In genomic region chr9:96220419-96220818, GRCm38 (mm10) we compare ENCODE assay signal across 15 mouse cellular contexts.
"Had no signal": no experiment of that assay in that cellular context is flagged by ENCODE, and none has a peak within 500 bp of the region (broad histone marks: within the 10 kb centered on the region; RNA-seq: fewer than 3 reads in every experiment).

No protein-coding gene starts in this region.

- H3K4me1 ChIP-seq: limb, embryonic 10.5 days; lung, embryonic 15.5 days; midbrain, embryonic 15.5 days; neural tube, embryonic 12.5 days had no signal

- H3K36me3 ChIP-seq: limb, embryonic 10.5 days; lung, embryonic 15.5 days; midbrain, embryonic 15.5 days; neural tube, embryonic 12.5 days had no signal

- H3K9me3 ChIP-seq: limb, embryonic 10.5 days; lung, embryonic 15.5 days; megakaryocyte, embryonic 14.5 days; midbrain, embryonic 15.5 days; neural tube, embryonic 12.5 days had no signal

- ATAC-seq: midbrain, embryonic 15.5 days had no signal

- H3K4me2 ChIP-seq: lung, embryonic 15.5 days; midbrain, embryonic 11.5 days; midbrain, embryonic 15.5 days; neural tube, embryonic 12.5 days had no signal

- H3K27me3 ChIP-seq: lung, embryonic 15.5 days; megakaryocyte, embryonic 14.5 days; midbrain, embryonic 15.5 days; neural tube, embryonic 12.5 days had no signal

- H3K9ac ChIP-seq: lung, embryonic 15.5 days; midbrain, embryonic 15.5 days; neural tube, embryonic 12.5 days had no signal

- H3K27ac ChIP-seq: kidney, postnatal 0 days; limb, embryonic 10.5 days; lung, embryonic 15.5 days; macrophage; midbrain, embryonic 15.5 days; neural tube, embryonic 12.5 days had no signal

- H3K4me3 ChIP-seq: limb, embryonic 10.5 days; lung, embryonic 15.5 days; megakaryocyte, embryonic 14.5 days; midbrain, embryonic 15.5 days; neural tube, embryonic 12.5 days had no signal

- DNase-seq: kidney, adult 11 months; kidney, adult 9 months; kidney, postnatal 36 days; layer of hippocampus, adult 9-11 months; lung, postnatal 14 days; right cerebral cortex, postnatal 14 days; thymus, postnatal 36 days had no signal
